Mouse (Mus musculus) mouse embryonic stem cell (cell line): Measurements from ENCODE around the gene Prelid1.

Experiments used
- in situ Hi-C, 2 experiments: fragments of 300-500 bp; cut with MboI; formaldehyde crosslinking; loops; 1 replicate in 1 of 2; 3 replicates in 1 of 2; pipeline ENCODE4 v1.14.3; 2019 to 2020; ENCODE audit warnings: low sequenced_read_pairs in 2 of 2, low pct_unique_long_range_greater_than_20kb in 1 of 2, mixed read lengths in 1 of 2; ENCODE audit not compliant: unreplicated experiment in 1 of 2

The Prelid1 gene

GRCm38 (mm10) chr13:55371007-55371681 is 50.8 kb downstream of the Prelid1 start:
- in situ Hi-C loops = no loop called here

- in situ Hi-C loops = no loop called here
Measured at GRCm38 (mm10) chr13:55371740-55372139, 51.4 kb downstream of the Prelid1 start.

- in situ Hi-C loops = no loop called here
Measured at GRCm38 (mm10) chr13:55374206-55374924, 54.1 kb downstream of the Prelid1 start.
